8 mouse cellular contexts compared by ENCODE assay signal in genomic region chr11:6064215-6065045, GRCm38 (mm10). TPM values are rescaled to one million over a fixed set of nuclear protein-coding genes. Genes with fewer than 3 reads are reported as not detected.
DNase-seq lines count a peak whose midpoint lies in the region; ATAC-seq and TF ChIP-seq lines count a peak whose summit lies in the region.
"Had no signal": no experiment of that assay in that cellular context is flagged by ENCODE, and none has a peak within 500 bp of the region (broad histone marks: within the 10 kb centered on the region; RNA-seq: fewer than 3 reads in every experiment).

No protein-coding gene starts in this region.

- H3K4me1 ChIP-seq in forebrain, embryonic 11.5 days (replicated peaks; ENCODE audit: control insufficient read depth, insufficient read depth, low read length), result no peaks in the 10 kb centered on the region; the same call in none of the 2 replicates

- H3K36me3 ChIP-seq in forebrain, embryonic 11.5 days (ENCODE audit: control insufficient read depth, insufficient read depth, low read length), result no peaks in the 10 kb centered on the region

- H3K4me2 ChIP-seq in forebrain, embryonic 11.5 days (ENCODE audit: low read depth, low read length, severe bottlenecking), result peak overlapping the region; percentile 71

- no peak for TF ChIP-seq CTCF in left cerebral cortex, adult 2 months (IDR thresholded peaks at IDR 0.05)

- intact Hi-C loops in left cerebral cortex, adult 2 months (cut with DNase I), result loop anchor here (2.0 to 5.0 kb wide), 3 partner anchors 47 to 114 kb away; no protein-coding TSS in a partner anchor
- intact Hi-C loops in left cerebral cortex, postnatal 10 days (cut with DNase I), result loop anchor here (5.0 kb wide), 2 partner anchors 53 to 123 kb away; no protein-coding TSS in a partner anchor
- intact Hi-C loops in left cerebral cortex, postnatal 4 days (cut with DNase I), result no loop called here

- H3K9me3 ChIP-seq in forebrain, embryonic 11.5 days (ENCODE audit: control insufficient read depth, low read length), result no peaks in the 10 kb centered on the region

- peak overlapping the region; percentile 97 for H3K27ac ChIP-seq in left cerebral cortex, adult 2 months
- H3K27ac ChIP-seq in forebrain, embryonic 11.5 days (ENCODE audit: low read depth, low read length), result no peak overlapping the region
- H3K27ac ChIP-seq: macrophage had no signal

- H3K4me3 ChIP-seq in left cerebral cortex, adult 2 months, result peak overlapping the region; percentile 86
- peak overlapping the region; percentile 46 for H3K4me3 ChIP-seq in forebrain, embryonic 11.5 days (ENCODE audit: low read depth, low read length)

- H3K27me3 ChIP-seq in forebrain, embryonic 11.5 days (ENCODE audit: control insufficient read depth, insufficient read depth, low read length), result peaks cover 57% of the 10 kb centered on the region

- 4% methylated on average over 29 of the region's 30 CpGs for WGBS in forebrain, embryonic 11.5 days

- H3K9ac ChIP-seq in forebrain, embryonic 11.5 days (ENCODE audit: low read length), result peak overlapping the region; percentile 23; the same call in 1 of the 2 replicates

- no peak for ATAC-seq in forebrain, embryonic 11.5 days (replicated peaks; ENCODE audit: low FRiP score)

- DNase-seq in left cerebral cortex, adult 2 months (ENCODE audit: extremely low spot score in 1 of 2, low spot score in 2 of 2), result peak; percentile 56 to 64
- no peak for DNase-seq in left cerebral cortex, postnatal 10 days (ENCODE audit: extremely low spot score in 1 of 2, low spot score in 2 of 2)
- DNase-seq in forebrain, embryonic 11.5 days (ENCODE audit: low spot score), result no peak
- DNase-seq in left cerebral cortex, postnatal 4 days, result peak; percentile 24
- DNase-seq in retina, embryonic 14.5 days (ENCODE audit: low spot score), result peak; percentile 39
- DNase-seq in testis, postnatal 14 days (ENCODE audit: low spot score), result no peak
- DNase-seq in adrenal gland, postnatal 10 days, result no peak

RNA-seq across cellular contexts. Expression of gene Camk2b, which starts 1.7 kb away (rescaled TPM):
- 100 to 1,000 TPM; 607 to 644 TPM for total RNA-seq in left cerebral cortex, adult 2 months (2021)
- total RNA-seq in left cerebral cortex, postnatal 10 days (2021), result 100 to 1,000 TPM; 768 to 793 TPM
- polyA plus RNA-seq in forebrain, embryonic 11.5 days (2014; fragmentation: Nextera tagmentation; extraction: Ambion mirVana), result 1.0 and 1.8 TPM in 2 replicates
- total RNA-seq in left cerebral cortex, postnatal 4 days (2021), result 100 to 1,000 TPM; 593 to 607 TPM
- 10 to 100 TPM; 15.7 to 30.4 TPM for total RNA-seq in adrenal gland, postnatal 10 days (2021)

Comparison
In these comparisons a context has a peak if more than half of its experiments do, and no peak if none do; other contexts are left out.
1. DNase-seq: peak in left cerebral cortex, adult 2 months (2 of 2), left cerebral cortex, postnatal 4 days (single experiment) and retina, embryonic 14.5 days (single experiment); none in left cerebral cortex, postnatal 10 days (0 of 2), forebrain, embryonic 11.5 days (single experiment), testis, postnatal 14 days (single experiment) and adrenal gland, postnatal 10 days (single experiment).
2. RNA of gene Camk2b, which starts 1.7 kb away (total RNA-seq): 768 to 793 TPM in left cerebral cortex, postnatal 10 days, 607 to 644 TPM in left cerebral cortex, adult 2 months and 593 to 607 TPM in left cerebral cortex, postnatal 4 days; 15.7 to 30.4 TPM in adrenal gland, postnatal 10 days; every median in the first group is over 10 times any median in the second.